Mouse (Mus musculus) adrenal gland, adult (tissue): ENCODE results near the gene Olfr799.

ENCODE experiments used
- DNase-seq, 2 experiments: peaks; one replicate each; pipeline ENCODE4 v3.0.0; 2022 to 2023; ENCODE audit warnings: low spot score in 1 of 2; ENCODE audit not compliant: inconsistent age in 2 of 2

Gene Olfr799

GRCm38 (mm10) chr10:129637184-129637583, at the start of gene Olfr799:
Olfr799 (plus strand) TSS chr10:129637484.
- no peak for DNase-seq

GRCm38 (mm10) chr10:129612470-129612869, 24.8 kb upstream of the Olfr799 start, which contains the start of gene Olfr796:
Olfr796 (minus strand) TSS chr10:129612570.
- DNase-seq, result no peak

GRCm38 (mm10) chr10:129621724-129622123, 15.6 kb upstream of the Olfr799 start:
- DNase-seq, result no peak

- DNase-seq, result no peak
These were observed 14.0 kb upstream of the Olfr799 start for GRCm38 (mm10) chr10:129623251-129623650.

- DNase-seq, result no peak
These were observed 9.4 kb upstream of the Olfr799 start, which contains the start of gene Olfr798 for GRCm38 (mm10) chr10:129627834-129628233. Olfr798 (minus strand) TSS chr10:129627934.

GRCm38 (mm10) chr10:129651763-129652162, 14.5 kb downstream of the Olfr799 start:
- DNase-seq, result no peak

- no peak for DNase-seq
These were observed 20.1 kb downstream of the Olfr799 start, which contains the start of gene Olfr800 for GRCm38 (mm10) chr10:129657394-129657793. Olfr800 (plus strand) TSS chr10:129657694.

- no peak for DNase-seq
These were observed 36.5 kb downstream of the Olfr799 start, which contains the start of gene Olfr801 for GRCm38 (mm10) chr10:129673765-129674164. Olfr801 (minus strand) TSS chr10:129673865.

GRCm38 (mm10) chr10:129688069-129688468, 50.8 kb downstream of the Olfr799 start, which contains the start of gene Olfr802:
Olfr802 (minus strand) TSS chr10:129688169.
- DNase-seq, result no peak

GRCm38 (mm10) chr10:129694186-129694585, 56.9 kb downstream of the Olfr799 start, which contains the start of gene Olfr803:
Olfr803 (minus strand) TSS chr10:129694286.
- DNase-seq, result no peak
